Mouse (Mus musculus) lung, postnatal 36 days (tissue): ENCODE measurements at regions not wholly inside any gene's neighbourhood (a gene's known extent, or its start where the extent isn't known, plus 50 kb on each side); places are given as distances from the start of the nearest gene placed in this dataset.
"Not testable (repeated sequence)": the region's sequence is repeated elsewhere in the genome, so short reads cannot be mapped to it uniquely, and the experiment has no call there.

Experiments used
- DNase-seq: peaks from one replicate; pipeline ENCODE4 v3.0.0; 2022; ENCODE audit warnings: mixed read lengths

DNA sequence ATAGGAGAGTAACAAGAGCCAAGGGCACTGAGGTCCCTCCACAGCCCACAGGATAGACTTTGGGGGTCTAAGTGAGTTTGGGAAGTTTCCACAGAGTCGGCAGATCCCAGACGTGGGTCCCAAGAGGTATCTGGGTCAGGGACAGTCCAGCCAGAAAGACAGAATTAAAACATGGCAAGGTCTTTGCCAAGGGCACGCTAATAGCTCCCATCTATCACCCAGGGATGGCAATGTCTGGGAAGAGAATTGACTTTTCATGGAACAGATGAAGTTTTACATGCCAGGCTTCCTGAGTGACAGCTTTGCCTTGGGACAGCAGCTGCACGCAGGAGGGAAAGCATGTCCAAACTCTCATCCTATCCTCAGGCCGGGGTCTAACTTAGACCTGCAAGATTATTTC is 563.5 kb downstream of the Gm10330 start:
- not testable (repeated sequence) for DNase-seq

- peak; percentile 2 for DNase-seq
Observed at GRCm38 (mm10) chr12:23189546-23189945, 590.5 kb downstream of the Gm10330 start.

- DNase-seq, result not testable (repeated sequence)
Observed at GRCm38 (mm10) chr12:23189110-23189509, 591.0 kb downstream of the Gm10330 start.
